Mouse (Mus musculus) E14TG2a.4 (cell line): ENCODE results near the gene Syngap1.

Source experiments
- CTCF ChIP-seq: conservative IDR thresholded peaks from 2 replicates; pipeline ENCODE4 v1.5.1; 2014; ENCODE audit warnings: low read length
- NANOG ChIP-seq: IDR thresholded peaks from 2 replicates; pipeline ENCODE4 v1.6.1; 2014; ENCODE audit warnings: borderline replicate concordance, low read length, mixed read lengths
- POU5F1 ChIP-seq: IDR thresholded peaks from 2 replicates; pipeline ENCODE4 v1.6.1; 2014; ENCODE audit warnings: low read length, borderline replicate concordance

DNA sequence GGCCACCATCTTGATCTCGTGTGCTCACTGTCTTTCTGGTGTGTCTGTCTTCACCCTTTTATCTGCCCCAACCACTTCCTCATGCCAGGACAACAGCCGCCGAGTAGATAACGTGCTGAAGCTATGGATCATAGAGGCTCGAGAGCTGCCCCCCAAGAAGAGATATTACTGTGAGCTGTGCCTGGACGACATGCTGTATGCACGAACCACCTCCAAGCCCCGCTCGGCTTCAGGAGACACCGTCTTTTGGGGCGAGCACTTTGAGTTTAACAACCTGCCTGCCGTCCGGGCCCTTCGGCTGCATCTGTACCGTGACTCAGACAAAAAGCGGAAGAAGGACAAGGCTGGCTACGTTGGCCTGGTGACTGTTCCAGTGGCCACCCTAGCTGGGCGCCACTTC, 15.8 kb downstream of the Syngap1 start:
- TF ChIP-seq CTCF: no peak
- no peak for TF ChIP-seq POU5F1
- TF ChIP-seq NANOG: no peak
